Mouse (Mus musculus): ENCODE results near the gene Map3k11. TPM values are rescaled to one million over a fixed set of nuclear protein-coding genes. Genes with fewer than 3 reads are reported as not detected.

Gene Map3k11
- polyA plus RNA-seq, 1 experiment, result 19.0 TPM

DNA sequence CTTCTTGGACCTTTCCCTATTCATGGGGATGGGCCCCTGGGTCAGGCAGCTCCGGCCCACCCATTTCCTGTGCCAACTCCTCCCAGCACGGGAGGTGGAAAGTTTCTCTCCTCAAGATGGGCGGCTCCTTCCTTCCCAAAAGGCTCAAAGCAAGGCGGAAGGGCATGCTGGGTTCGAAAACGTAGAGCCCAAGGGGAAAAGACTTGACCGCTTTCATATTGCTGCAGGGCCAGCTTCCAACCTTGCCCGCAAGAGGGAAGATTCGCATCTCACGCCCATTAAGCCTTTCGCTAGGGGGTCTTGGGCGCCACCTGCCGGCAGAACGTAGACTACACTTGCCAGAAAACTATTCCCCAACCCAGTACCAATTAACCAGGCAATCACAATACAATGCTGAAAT lies 39.2 kb downstream of the Map3k11 start:
- Histone ChIP-seq H3K79me2 (ENCODE audit: control insufficient read depth, insufficient read depth) (peaks cover 67% of the 10 kb centered on the region), H3K36me3 (ENCODE audit: control insufficient read depth, insufficient read depth) (peaks cover 14% of the 10 kb centered on the region), H3K4me3 (peak overlapping the region; percentile 93), H3ac (ENCODE audit: control insufficient read depth, insufficient read length) (peak overlapping the region; percentile 63), H3K4me2 (ENCODE audit: low read depth) (peak overlapping the region; percentile 97), H3K27me3 (ENCODE audit: control insufficient read depth, insufficient read depth, insufficient read length) (no peaks in the 10 kb centered on the region)
- no peak for TF ChIP-seq CEBPB (IDR thresholded peaks at IDR 0.05; ENCODE audit: insufficient read depth, poor library complexity, severe bottlenecking)
- TF ChIP-seq POLR2AphosphoS2 (IDR thresholded peaks at IDR 0.05; ENCODE audit: insufficient read length, low read depth), result peak; percentile 11

DNA sequence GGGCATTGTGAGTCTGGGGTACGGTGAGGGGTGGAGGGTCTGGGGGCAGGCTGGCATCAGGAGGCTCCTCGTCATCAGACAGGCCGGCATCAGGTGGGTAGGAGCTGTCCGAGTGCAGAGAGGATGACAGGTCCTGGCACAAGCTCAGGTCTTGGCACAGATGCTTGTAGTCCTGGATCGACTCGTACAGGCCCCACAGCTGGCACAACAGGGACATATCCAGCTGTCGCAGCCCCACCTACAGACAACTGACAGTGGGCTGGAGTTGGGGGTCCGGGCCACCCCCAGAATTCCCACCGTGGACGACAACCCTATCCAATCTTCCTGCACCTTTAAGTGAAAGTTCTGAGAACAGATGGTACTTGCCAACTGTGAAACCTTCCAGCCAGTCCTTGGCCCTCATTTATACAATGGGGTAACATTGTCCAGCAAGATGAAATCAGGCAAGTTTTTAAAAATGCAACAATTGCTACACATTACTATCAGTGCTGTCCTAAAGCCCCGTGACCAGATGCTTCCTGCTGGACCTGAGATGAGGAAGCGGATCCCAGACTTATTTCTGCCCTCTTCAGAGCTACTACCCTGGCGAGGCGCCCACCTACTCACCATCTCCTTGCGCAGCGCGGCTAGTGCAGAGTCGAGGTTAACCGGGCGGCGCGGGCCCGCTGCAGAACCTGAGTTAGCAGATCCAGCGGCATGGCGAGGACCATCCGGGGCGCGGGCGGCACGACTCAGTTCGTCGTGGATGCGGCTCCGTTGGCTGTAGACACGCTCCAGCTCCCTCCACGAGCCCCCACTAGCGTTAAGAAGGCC lies 40.3 kb downstream of the Map3k11 start:
- peak overlapping the region; percentile 97 for H3K4me2 ChIP-seq (ENCODE audit: low read depth)
- H3K79me2 ChIP-seq (ENCODE audit: control insufficient read depth, insufficient read depth), result peaks cover 55% of the 10 kb centered on the region
- peak overlapping the region; percentile 93 for H3K4me3 ChIP-seq
- H3K27me3 ChIP-seq (ENCODE audit: control insufficient read depth, insufficient read depth, insufficient read length), result no peaks in the 10 kb centered on the region
- peak overlapping the region; percentile 63 for H3ac ChIP-seq (ENCODE audit: control insufficient read depth, insufficient read length)
- peak; percentile 87 for TF ChIP-seq POLR2AphosphoS2 (IDR thresholded peaks at IDR 0.05; ENCODE audit: insufficient read length, low read depth)
- no peak for TF ChIP-seq SRF (IDR thresholded peaks at IDR 0.05; ENCODE audit: control insufficient read depth, insufficient read length, low read depth)
- TF ChIP-seq MYOG (IDR thresholded peaks at IDR 0.05; ENCODE audit: control insufficient read depth in 1 of 3, insufficient read depth in 1 of 3, insufficient read length in 2 of 3, low read depth in 2 of 3), result peak in 2 of 3 experiments; percentile 14 to 48
- TF ChIP-seq MYOD1 (IDR thresholded peaks at IDR 0.05; ENCODE audit: control insufficient read depth in 1 of 3, insufficient read length in 2 of 3, low read depth in 2 of 3), result peak in 1 of 3 experiments; percentile 32
- peaks cover 3% of the 10 kb centered on the region for H3K36me3 ChIP-seq (ENCODE audit: control insufficient read depth, insufficient read depth)

DNA sequence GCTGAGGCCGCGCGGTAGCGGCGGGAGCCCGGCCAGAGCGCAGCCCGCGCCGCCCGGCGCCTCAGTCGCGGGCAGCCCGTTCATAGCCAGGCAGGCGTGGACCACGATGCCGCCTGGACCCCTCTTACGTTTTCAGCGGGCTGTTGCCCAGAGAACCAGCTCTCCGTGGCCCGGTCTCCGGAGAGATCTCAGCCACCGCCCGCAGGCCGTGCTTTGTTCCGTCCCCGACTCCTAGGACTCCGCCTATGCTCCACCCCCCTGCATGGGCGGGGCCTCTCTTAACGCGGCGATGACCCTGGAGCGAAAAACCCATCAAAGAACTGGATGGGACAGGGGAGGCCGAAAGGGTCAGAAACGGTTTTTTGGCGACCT lies 40.9 kb downstream of the Map3k11 start, which contains the start of gene Fam89b:
Gene Fam89b, minus strand, starts transcription at position 210 of the 372 bp plus-strand sequence.
- Histone ChIP-seq H3K36me3 (ENCODE audit: control insufficient read depth, insufficient read depth) (no peaks in the 10 kb centered on the region), H3ac (ENCODE audit: control insufficient read depth, insufficient read length) (peak within 1 kb of the TSS; percentile 63), H3K79me2 (ENCODE audit: control insufficient read depth, insufficient read depth) (peaks cover 50% of the 10 kb centered on the region), H3K4me3 (peak within 1 kb of the TSS; percentile 93), H3K27me3 (ENCODE audit: control insufficient read depth, insufficient read depth, insufficient read length) (no peaks in the 10 kb centered on the region), H3K4me2 (ENCODE audit: low read depth) (peak within 1 kb of the TSS; percentile 97)
- peak; percentile 90 for TF ChIP-seq POLR2A (IDR thresholded peaks at IDR 0.05; ENCODE audit: insufficient read length, low read depth)
- peak; percentile 84 for TF ChIP-seq POLR2AphosphoS2 (IDR thresholded peaks at IDR 0.05; ENCODE audit: insufficient read length, low read depth)
- no peak for TF ChIP-seq MYOD1 (IDR thresholded peaks at IDR 0.05; ENCODE audit: control insufficient read depth in 1 of 3, insufficient read length in 2 of 3, low read depth in 2 of 3)
- no peak for TF ChIP-seq MYOG (IDR thresholded peaks at IDR 0.05; ENCODE audit: control insufficient read depth in 1 of 3, insufficient read depth in 1 of 3, insufficient read length in 2 of 3, low read depth in 2 of 3)
- no peak for TF ChIP-seq MAX (IDR thresholded peaks at IDR 0.05; ENCODE audit: low read depth)
- TF ChIP-seq TCF3 (IDR thresholded peaks at IDR 0.05; ENCODE audit: insufficient read length, low read depth), result no peak
- TF ChIP-seq REST (IDR thresholded peaks at IDR 0.05; ENCODE audit: insufficient read depth, insufficient read length), result no peak

GRCm38 (mm10) chr19:5730314-5731186 lies 42.0 kb downstream of the Map3k11 start:
- H3K79me2 ChIP-seq (ENCODE audit: control insufficient read depth, insufficient read depth), result peaks cover 46% of the 10 kb centered on the region
- peak overlapping the region; percentile 27 for H3ac ChIP-seq (ENCODE audit: control insufficient read depth, insufficient read length)
- H3K4me2 ChIP-seq (ENCODE audit: low read depth), result peak overlapping the region; percentile 92
- TF ChIP-seq MAX (IDR thresholded peaks at IDR 0.05; ENCODE audit: low read depth) (no peak), TCF12 (IDR thresholded peaks at IDR 0.05; ENCODE audit: insufficient read depth, poor library complexity, severe bottlenecking) (no peak), REST (IDR thresholded peaks at IDR 0.05; ENCODE audit: insufficient read depth, insufficient read length) (no peak), MYOD1 (IDR thresholded peaks at IDR 0.05; ENCODE audit: control insufficient read depth in 1 of 3, insufficient read length in 2 of 3, low read depth in 2 of 3) (no peak), USF1 (IDR thresholded peaks at IDR 0.05; ENCODE audit: low read depth) (no peak), SRF (IDR thresholded peaks at IDR 0.05; ENCODE audit: control insufficient read depth, insufficient read length, low read depth) (no peak), MYOG (IDR thresholded peaks at IDR 0.05; ENCODE audit: control insufficient read depth in 1 of 3, insufficient read depth in 1 of 3, insufficient read length in 2 of 3, low read depth in 2 of 3) (no peak), POLR2AphosphoS2 (IDR thresholded peaks at IDR 0.05; ENCODE audit: insufficient read length, low read depth) (no peak), CEBPB (IDR thresholded peaks at IDR 0.05; ENCODE audit: insufficient read depth, poor library complexity, severe bottlenecking) (no peak), POLR2A (IDR thresholded peaks at IDR 0.05; ENCODE audit: insufficient read length, low read depth) (no peak), TCF3 (IDR thresholded peaks at IDR 0.05; ENCODE audit: insufficient read length, low read depth) (no peak), E2F4 (IDR thresholded peaks at IDR 0.05; ENCODE audit: insufficient read depth) (no peak)
- H3K27me3 ChIP-seq (ENCODE audit: control insufficient read depth, insufficient read depth, insufficient read length), result no peaks in the 10 kb centered on the region
- peak overlapping the region; percentile 61 for H3K4me3 ChIP-seq
- no peaks in the 10 kb centered on the region for H3K36me3 ChIP-seq (ENCODE audit: control insufficient read depth, insufficient read depth)
